Mouse (Mus musculus): ENCODE measurements at regions not wholly inside any gene's neighbourhood (a gene's known extent, or its start where the extent isn't known, plus 50 kb on each side); places are given as distances from the start of the nearest gene placed in this dataset.

- TF ChIP-seq CHD1 (IDR thresholded peaks at IDR 0.05; ENCODE audit: low read depth, low read length) (no peak), SIN3A (IDR thresholded peaks at IDR 0.05; ENCODE audit: low read length) (no peak), ZC3H11A (IDR thresholded peaks at IDR 0.05; ENCODE audit: low read depth, low read length) (no peak), CTCF (conservative IDR thresholded peaks at IDR 0.05 in 1 of 2, IDR thresholded peaks at IDR 0.05 in 1 of 2; ENCODE audit: low read depth in 2 of 2, low read length in 2 of 2) (no peak), MAX (IDR thresholded peaks at IDR 0.05; ENCODE audit: low read length) (no peak), POLR2A (IDR thresholded peaks at IDR 0.05; ENCODE audit: low read depth, low read length) (no peak), JUND (conservative IDR thresholded peaks at IDR 0.05; ENCODE audit: low read depth, low read length) (no peak)
Measured at GRCm38 (mm10) chr7:93312731-93313130, 233.1 kb downstream of the Fam181b start.

Data from CH12.LX (cell line).